Mouse (Mus musculus) urinary bladder, postnatal 10 days (tissue): ENCODE measurements around the gene Klhdc8a.
A peak's percentile ranks its signal among the peaks of the same experiment; 100 is the strongest.

Experiments
- DNase-seq: peaks from one replicate; pipeline ENCODE4 v3.0.0; 2022; ENCODE audit warnings: low spot score

Gene Klhdc8a

GRCm38 (mm10) chr1:132317894-132318863, 19.8 kb downstream of the Klhdc8a start:
- no peak for DNase-seq

GRCm38 (mm10) chr1:132319242-132319641, 20.8 kb downstream of the Klhdc8a start:
- peak; percentile 40 for DNase-seq

GRCm38 (mm10) chr1:132321821-132322580, 23.6 kb downstream of the Klhdc8a start:
- no peak for DNase-seq

GRCm38 (mm10) chr1:132322711-132323542, 24.5 kb downstream of the Klhdc8a start:
- DNase-seq = no peak

DNA sequence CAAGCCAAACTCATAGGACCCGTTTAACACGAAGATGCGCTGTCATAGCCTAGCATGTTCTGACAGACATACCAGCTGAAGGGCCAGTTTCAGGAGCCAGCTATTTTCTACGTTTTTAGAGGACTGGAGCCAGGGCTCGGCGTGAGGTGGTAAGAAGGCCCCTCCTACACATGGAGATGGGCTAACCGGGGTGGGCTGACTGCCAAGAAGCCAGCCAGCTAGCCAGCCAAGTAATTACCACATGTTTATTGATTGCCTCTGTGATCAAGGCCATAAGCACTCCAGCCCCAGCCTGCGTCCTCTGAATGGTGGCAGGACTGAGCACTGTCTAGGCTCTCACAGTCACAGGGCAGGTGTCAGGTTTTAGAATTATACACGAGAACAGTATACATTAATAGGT, 28.4 kb downstream of the Klhdc8a start:
- no peak for DNase-seq

DNA sequence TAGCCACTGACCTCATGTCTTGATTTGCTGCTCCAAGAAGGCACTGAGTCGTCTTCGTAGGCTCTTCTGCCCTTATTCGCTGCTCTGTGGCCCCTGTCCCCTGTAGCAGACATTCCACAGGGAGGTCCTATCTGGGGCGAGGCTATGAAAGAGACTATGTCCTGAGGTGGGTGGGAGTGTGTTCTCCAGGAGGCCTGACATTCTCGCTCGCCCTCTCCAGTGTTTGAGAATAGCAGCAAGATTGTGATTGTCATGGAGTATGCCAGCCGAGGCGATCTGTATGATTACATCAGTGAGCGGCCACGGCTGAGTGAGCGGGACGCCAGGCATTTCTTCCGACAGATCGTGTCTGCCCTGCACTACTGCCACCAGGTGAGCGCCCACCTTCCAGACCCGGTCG, 29.1 kb downstream of the Klhdc8a start:
- DNase-seq = no peak

DNA sequence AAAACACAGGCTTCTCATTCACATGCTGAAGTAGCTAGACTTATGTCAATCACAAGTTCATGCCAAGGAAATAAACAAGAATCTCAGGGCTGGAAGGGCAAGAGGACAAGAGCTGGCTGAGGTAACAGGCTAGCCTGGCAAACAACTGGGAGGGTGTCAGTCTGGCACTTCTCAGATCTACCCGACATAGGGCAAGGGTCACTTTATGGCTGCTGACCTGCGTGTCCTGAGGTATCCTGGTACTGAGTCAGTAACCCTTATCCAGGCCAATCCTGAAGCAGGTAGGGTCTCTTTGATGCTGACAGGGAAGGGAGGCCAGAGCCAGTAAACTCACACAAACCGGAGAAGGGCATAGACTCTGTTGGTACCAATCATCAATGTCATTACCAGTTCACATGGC, 30.1 kb downstream of the Klhdc8a start:
- DNase-seq = no peak

DNA sequence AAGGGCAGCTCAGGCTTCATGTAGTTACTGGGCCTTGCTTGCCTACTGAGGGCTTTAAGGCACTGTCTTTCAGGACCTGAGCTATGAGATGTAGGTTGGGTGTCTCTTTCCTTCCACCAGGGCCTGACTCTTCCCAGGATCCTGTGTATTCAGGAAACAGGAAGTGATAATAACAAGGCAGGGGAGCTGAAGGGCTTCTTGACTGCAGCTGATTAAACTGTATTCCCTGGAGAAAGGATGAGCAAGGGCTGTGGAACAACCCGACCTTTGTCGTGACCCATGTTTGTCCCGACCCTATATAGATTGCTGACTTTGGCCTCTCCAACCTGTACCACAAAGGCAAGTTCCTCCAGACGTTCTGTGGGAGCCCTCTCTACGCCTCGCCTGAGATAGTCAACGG, 31.2 kb downstream of the Klhdc8a start:
- no peak for DNase-seq

- no peak for DNase-seq
These were observed 32.0 kb downstream of the Klhdc8a start for GRCm38 (mm10) chr1:132330397-132330796.

DNA sequence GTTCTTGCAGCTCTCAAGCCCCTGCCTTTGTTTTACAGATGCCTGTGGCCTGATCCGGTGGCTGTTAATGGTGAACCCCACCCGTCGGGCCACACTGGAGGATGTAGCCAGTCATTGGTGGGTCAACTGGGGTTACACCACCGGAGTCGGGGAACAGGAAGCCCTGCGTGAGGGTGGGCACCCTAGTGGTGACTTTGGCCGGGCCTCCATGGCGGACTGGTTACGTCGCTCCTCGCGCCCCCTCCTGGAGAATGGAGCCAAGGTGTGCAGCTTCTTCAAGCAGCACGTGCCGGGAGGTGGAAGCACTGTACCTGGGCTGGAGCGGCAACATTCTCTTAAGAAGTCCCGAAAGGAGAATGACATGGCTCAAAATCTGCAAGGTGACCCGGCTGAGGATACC, 32.9 kb downstream of the Klhdc8a start:
- no peak for DNase-seq

DNA sequence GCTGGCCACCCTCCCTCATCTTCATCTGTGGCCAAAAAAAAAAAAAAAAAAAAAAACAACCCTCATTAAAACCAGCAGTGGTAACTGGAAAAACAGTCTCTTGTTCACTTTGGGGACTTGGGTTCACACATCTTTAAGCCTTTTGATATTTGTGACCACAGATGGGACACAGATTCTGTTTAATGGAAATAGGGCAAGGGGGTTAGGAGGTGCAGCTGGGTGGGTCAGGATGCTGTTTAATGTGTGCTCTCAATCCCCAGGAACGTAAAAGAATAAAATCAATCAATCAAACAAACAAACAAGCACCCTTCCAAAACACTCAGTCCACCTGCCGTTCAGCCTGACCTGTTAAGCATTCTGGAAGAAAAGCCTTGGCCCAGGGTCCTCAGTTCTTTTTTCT, 34.8 kb downstream of the Klhdc8a start:
- DNase-seq = no peak

- no peak for DNase-seq
These were observed 35.3 kb downstream of the Klhdc8a start for GRCm38 (mm10) chr1:132333675-132334141.

GRCm38 (mm10) chr1:132334178-132334801, 35.9 kb downstream of the Klhdc8a start:
- DNase-seq = no peak

DNA sequence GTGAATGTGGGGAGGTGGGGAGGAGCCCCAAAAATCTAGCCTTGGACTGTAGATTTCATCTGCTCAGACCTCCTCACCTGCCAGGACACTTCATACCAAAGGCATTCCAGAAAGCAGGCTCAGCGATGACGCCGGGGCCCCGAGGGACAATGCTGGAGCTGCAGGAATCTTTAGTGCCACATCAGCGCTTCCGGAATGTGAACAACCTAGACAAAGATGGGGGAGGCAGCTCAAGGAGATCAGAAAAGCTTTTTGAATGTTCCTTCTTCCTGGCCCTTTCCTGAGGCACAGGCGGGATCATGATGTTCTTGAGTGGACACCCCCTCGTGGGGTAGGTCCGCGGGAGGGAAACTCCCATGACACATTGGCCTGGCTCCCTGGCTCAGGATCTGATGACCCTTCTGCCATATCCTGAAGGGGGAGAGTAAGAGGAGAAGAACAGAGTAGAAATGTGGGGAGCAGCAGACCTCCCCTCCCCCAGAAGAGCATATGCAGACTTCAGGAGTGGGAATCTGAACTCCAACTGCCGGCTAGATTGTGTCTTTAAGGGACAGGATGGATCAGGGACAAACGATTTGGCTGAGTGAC, 37.0 kb downstream of the Klhdc8a start:
- no peak for DNase-seq

GRCm38 (mm10) chr1:132336921-132337320, 38.5 kb downstream of the Klhdc8a start:
- DNase-seq = no peak

GRCm38 (mm10) chr1:132338027-132338660, 39.7 kb downstream of the Klhdc8a start:
- no peak for DNase-seq

DNA sequence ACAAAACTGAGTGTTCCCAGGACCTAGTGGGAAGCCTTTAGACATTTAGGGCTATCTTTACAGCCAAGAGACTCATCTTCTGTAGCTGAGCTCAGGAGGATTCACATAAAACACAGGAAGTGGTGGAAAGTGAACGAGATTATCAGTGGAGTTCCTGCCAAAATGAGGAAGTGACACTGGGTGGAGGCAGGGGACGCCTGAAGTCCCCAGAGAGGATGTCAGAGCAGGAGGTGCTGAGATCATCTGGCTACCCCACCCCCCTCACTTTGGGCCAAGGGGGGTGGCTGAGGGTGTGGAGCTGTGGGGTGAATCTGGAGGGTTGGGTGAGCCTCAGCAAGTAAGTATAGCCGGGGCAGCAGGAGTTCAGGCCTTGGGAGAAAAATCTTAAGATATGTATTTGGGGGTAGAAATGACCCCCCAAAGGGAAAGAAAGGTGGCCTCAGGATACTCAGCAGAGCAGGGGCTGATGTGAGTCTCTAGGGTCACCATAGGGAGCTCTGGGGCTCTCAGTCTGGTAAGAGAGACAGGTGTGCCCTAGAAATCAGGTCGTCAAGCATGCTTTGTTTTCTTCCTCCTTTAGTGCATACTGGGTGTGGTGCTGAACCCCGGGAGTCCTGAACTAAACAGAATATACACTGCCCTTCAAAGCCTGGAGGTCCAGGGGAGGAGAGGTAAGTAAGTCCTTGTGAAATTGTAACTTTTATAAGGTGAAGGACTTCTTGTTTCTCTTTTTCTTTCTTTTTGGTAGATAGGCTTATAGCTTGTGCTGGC, 43.5 kb downstream of the Klhdc8a start:
- no peak for DNase-seq

DNA sequence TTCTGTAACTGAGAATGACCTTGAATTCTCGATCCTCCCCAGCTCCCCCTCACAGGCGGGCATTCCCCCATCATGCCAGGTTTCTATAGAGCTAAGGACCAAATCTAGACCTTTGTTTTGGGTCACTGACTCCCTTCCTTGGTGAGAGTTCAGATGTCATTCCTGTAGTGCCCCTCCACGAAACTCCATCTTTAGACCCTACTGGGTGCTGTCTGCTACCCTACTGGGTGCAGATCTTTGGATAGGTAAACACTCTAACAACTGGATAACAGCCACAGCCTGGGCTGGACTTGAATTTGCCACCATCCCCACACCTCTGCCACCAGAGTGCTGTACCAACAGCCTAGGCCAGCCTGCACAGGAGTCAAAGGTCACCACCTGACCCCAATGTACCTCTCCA, 44.1 kb downstream of the Klhdc8a start:
- no peak for DNase-seq

DNA sequence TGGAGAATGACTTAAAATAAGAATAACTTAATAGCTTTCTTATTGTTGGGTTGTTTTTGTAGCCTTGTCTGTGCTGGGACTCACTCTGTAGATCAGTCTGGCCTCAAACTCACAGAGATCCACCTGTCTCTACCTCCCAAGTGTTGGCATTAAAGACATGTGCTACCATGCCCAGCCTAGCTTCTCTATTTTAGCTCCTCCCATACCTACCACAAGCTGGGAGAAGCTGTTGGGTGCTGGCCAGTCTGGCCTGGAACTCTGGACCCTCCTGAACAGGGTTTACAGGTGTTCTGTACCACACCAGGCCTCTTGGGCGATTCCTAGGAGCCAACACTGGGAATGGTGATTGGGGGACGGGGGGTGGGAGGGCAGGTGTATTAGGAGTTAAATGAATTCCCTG, 44.8 kb downstream of the Klhdc8a start:
- DNase-seq = no peak

- no peak for DNase-seq
These were observed 45.2 kb downstream of the Klhdc8a start for GRCm38 (mm10) chr1:132343656-132344055.
